Mouse (Mus musculus) forebrain, embryonic 13.5 days (tissue): ENCODE measurements around the gene Erc2. TPM values are rescaled to one million over a fixed set of nuclear protein-coding genes. Genes with fewer than 3 reads are reported as not detected.

Experiments used
- ATAC-seq: fragments of 200-750 bp; cut with Nextera tagmentation; 2 replicates; pipeline ENCODE4 v1.8.0; 2017
- H3K27ac ChIP-seq: fragments of 300-500 bp; sonication (generic); 2 replicates; pipeline ENCODE4 v1.5.1; 2015; ENCODE audit warnings: inconsistent platforms, mild to moderate bottlenecking, moderate library complexity
- H3K27me3 ChIP-seq: fragments of 300-500 bp; sonication (generic); 2 replicates; pipeline ENCODE4 v1.6.1; 2015; ENCODE audit warnings: mild to moderate bottlenecking, inconsistent platforms
- H3K36me3 ChIP-seq: fragments of 300-500 bp; sonication (generic); 2 replicates; pipeline ENCODE4 v1.6.1; 2015; ENCODE audit warnings: mild to moderate bottlenecking, inconsistent platforms; ENCODE audit not compliant: poor library complexity, severe bottlenecking
- H3K4me1 ChIP-seq: fragments of 300-500 bp; sonication (generic); 2 replicates; pipeline ENCODE4 v1.6.1; 2015; ENCODE audit warnings: inconsistent platforms
- H3K4me2 ChIP-seq: fragments of 300-500 bp; sonication (generic); 2 replicates; pipeline ENCODE4 v1.6.1; 2015; ENCODE audit warnings: inconsistent platforms, mild to moderate bottlenecking, moderate library complexity
- H3K4me3 ChIP-seq: fragments of 300-500 bp; sonication (generic); 2 replicates; pipeline ENCODE4 v1.5.1; 2015; ENCODE audit warnings: mild to moderate bottlenecking, inconsistent platforms
- H3K9ac ChIP-seq: fragments of 300-500 bp; sonication (generic); 2 replicates; pipeline ENCODE4 v1.6.1; 2015; ENCODE audit warnings: mild to moderate bottlenecking, inconsistent platforms
- H3K9me3 ChIP-seq: fragments of 300-500 bp; sonication (generic); replicated peaks from 2 replicates; pipeline ENCODE4 v1.6.1; 2016; ENCODE audit warnings: inconsistent platforms
- WGBS: fragments of 180-500 bp; shearing (Covaris S2); methylation state at CpG from one replicate; pipeline ENCODE4 v1.1.7; 2015; 5-methylcytosine and 5-hydroxymethylcytosine counted together
- polyA plus RNA-seq: library from polyadenylated mRNA; unstranded; fragments of >200 nt; fragmentation: Nextera tagmentation; extraction: Ambion mirVana; gene quantifications from 2 replicates; pipeline ENCODE4 v1.2.1, GENCODE M21; 2015

Gene Erc2
- polyA plus RNA-seq, 1 experiment from 2014 or later = 49.8 TPM

- H3K9me3 ChIP-seq = no peaks in the 10 kb centered on the region
- H3K36me3 ChIP-seq = no peaks in the 10 kb centered on the region
- H3K27ac ChIP-seq = no peak overlapping the region
- no peaks in the 10 kb centered on the region for H3K4me1 ChIP-seq
- H3K4me3 ChIP-seq = no peak overlapping the region
- H3K9ac ChIP-seq = no peak overlapping the region
- H3K27me3 ChIP-seq = no peaks in the 10 kb centered on the region
- 63% methylated on average over 5 of the region's 5 CpGs for WGBS
- ATAC-seq = no peak
- H3K4me2 ChIP-seq = no peak overlapping the region
Measured at GRCm38 (mm10) chr14:28301251-28301650, 679.0 kb downstream of the Erc2 start.

GRCm38 (mm10) chr14:28304131-28304530 lies 681.9 kb downstream of the Erc2 start:
- H3K9me3 ChIP-seq = no peaks in the 10 kb centered on the region
- no peak overlapping the region for H3K4me3 ChIP-seq
- H3K4me2 ChIP-seq = no peak overlapping the region
- WGBS = 92% methylated on average over 5 of the region's 5 CpGs
- no peaks in the 10 kb centered on the region for H3K4me1 ChIP-seq
- no peak for ATAC-seq
- no peaks in the 10 kb centered on the region for H3K27me3 ChIP-seq
- no peak overlapping the region for H3K27ac ChIP-seq
- H3K9ac ChIP-seq = no peak overlapping the region
- H3K36me3 ChIP-seq = no peaks in the 10 kb centered on the region

- H3K4me2 ChIP-seq = no peak overlapping the region
- no peak for ATAC-seq
- 0 out of 2 replicates have a peak, but pooled peaks cover 3% of the 10 kb centered on the region for H3K4me1 ChIP-seq
- H3K27ac ChIP-seq = no peak overlapping the region
- no peaks in the 10 kb centered on the region for H3K36me3 ChIP-seq
- H3K4me3 ChIP-seq = no peak overlapping the region
- no peak overlapping the region for H3K9ac ChIP-seq
- WGBS = 100% methylated on average over 1 of the region's 1 CpGs
- H3K9me3 ChIP-seq = no peaks in the 10 kb centered on the region
- H3K27me3 ChIP-seq = peaks cover 6% of the 10 kb centered on the region
Measured at GRCm38 (mm10) chr14:28308661-28309060, 686.4 kb downstream of the Erc2 start.

GRCm38 (mm10) chr14:28316851-28317250 lies 694.6 kb downstream of the Erc2 start:
- H3K27ac ChIP-seq = no peak overlapping the region
- H3K27me3 ChIP-seq = peaks cover 6% of the 10 kb centered on the region; the same call in 1 of the 2 replicates
- no peak overlapping the region for H3K4me2 ChIP-seq
- no peaks in the 10 kb centered on the region for H3K36me3 ChIP-seq
- 58% methylated on average over 7 of the region's 7 CpGs for WGBS
- H3K4me3 ChIP-seq = no peak overlapping the region
- H3K9me3 ChIP-seq = no peaks in the 10 kb centered on the region
- no peaks in the 10 kb centered on the region for H3K4me1 ChIP-seq
- no peak overlapping the region for H3K9ac ChIP-seq
- no peak for ATAC-seq

GRCm38 (mm10) chr14:28321916-28322534 lies 699.8 kb downstream of the Erc2 start:
- H3K4me1 ChIP-seq = no peaks in the 10 kb centered on the region
- no peak overlapping the region for H3K9ac ChIP-seq
- WGBS = 90% methylated on average over 5 of the region's 5 CpGs
- H3K27me3 ChIP-seq = no peaks in the 10 kb centered on the region
- H3K4me3 ChIP-seq = no peak overlapping the region
- no peak overlapping the region for H3K27ac ChIP-seq
- no peak overlapping the region for H3K4me2 ChIP-seq
- ATAC-seq = no peak
- no peaks in the 10 kb centered on the region for H3K36me3 ChIP-seq
- H3K9me3 ChIP-seq = no peaks in the 10 kb centered on the region

GRCm38 (mm10) chr14:28323243-28323642 lies 701.0 kb downstream of the Erc2 start:
- Histone ChIP-seq H3K4me3 (no peak overlapping the region), H3K27me3 (no peaks in the 10 kb centered on the region), H3K4me2 (no peak overlapping the region), H3K9ac (no peak overlapping the region), H3K9me3 (no peaks in the 10 kb centered on the region), H3K4me1 (no peaks in the 10 kb centered on the region), H3K36me3 (no peaks in the 10 kb centered on the region), H3K27ac (no peak overlapping the region)
- no peak for ATAC-seq
- 81% methylated on average over 2 of the region's 2 CpGs for WGBS

- H3K27ac ChIP-seq = no peak overlapping the region
- ATAC-seq = no peak
- 78% methylated on average over 2 of the region's 2 CpGs for WGBS
- no peak overlapping the region for H3K4me3 ChIP-seq
- H3K36me3 ChIP-seq = no peaks in the 10 kb centered on the region
- no peaks in the 10 kb centered on the region for H3K4me1 ChIP-seq
- H3K9me3 ChIP-seq = no peaks in the 10 kb centered on the region
- H3K27me3 ChIP-seq = no peaks in the 10 kb centered on the region
- H3K4me2 ChIP-seq = no peak overlapping the region
- H3K9ac ChIP-seq = no peak overlapping the region
Measured at GRCm38 (mm10) chr14:28323727-28324126, 701.5 kb downstream of the Erc2 start.

- Histone ChIP-seq H3K27me3 (no peaks in the 10 kb centered on the region), H3K27ac (no peak overlapping the region), H3K4me3 (no peak overlapping the region), H3K36me3 (no peaks in the 10 kb centered on the region), H3K9ac (no peak overlapping the region), H3K4me1 (no peaks in the 10 kb centered on the region), H3K4me2 (no peak overlapping the region), H3K9me3 (no peaks in the 10 kb centered on the region)
- ATAC-seq = no peak
- 81% methylated on average over 7 of the region's 7 CpGs for WGBS
Measured at GRCm38 (mm10) chr14:28326456-28326855, 704.2 kb downstream of the Erc2 start.

GRCm38 (mm10) chr14:28328512-28328911 lies 706.3 kb downstream of the Erc2 start:
- Histone ChIP-seq H3K9ac (no peak overlapping the region), H3K4me2 (no peak overlapping the region), H3K27me3 (no peaks in the 10 kb centered on the region), H3K36me3 (no peaks in the 10 kb centered on the region), H3K4me3 (no peak overlapping the region), H3K4me1 (peaks cover under 1% of the 10 kb centered on the region), H3K9me3 (no peaks in the 10 kb centered on the region), H3K27ac (no peak overlapping the region)
- WGBS = 31% methylated on average over 8 of the region's 8 CpGs
- no peak for ATAC-seq

GRCm38 (mm10) chr14:28331108-28331507 lies 708.9 kb downstream of the Erc2 start:
- H3K4me3 ChIP-seq = no peak overlapping the region
- H3K9ac ChIP-seq = no peak overlapping the region
- H3K36me3 ChIP-seq = no peaks in the 10 kb centered on the region
- no peaks in the 10 kb centered on the region for H3K9me3 ChIP-seq
- H3K27ac ChIP-seq = no peak overlapping the region
- H3K4me2 ChIP-seq = no peak overlapping the region
- H3K4me1 ChIP-seq = peaks cover 6% of the 10 kb centered on the region
- no peaks in the 10 kb centered on the region for H3K27me3 ChIP-seq
- WGBS = 81% methylated on average over 5 of the region's 5 CpGs
- no peak for ATAC-seq

- Histone ChIP-seq H3K9me3 (no peaks in the 10 kb centered on the region), H3K36me3 (no peaks in the 10 kb centered on the region), H3K4me3 (no peak overlapping the region), H3K4me2 (no peak overlapping the region), H3K4me1 (peaks cover 6% of the 10 kb centered on the region), H3K27ac (no peak overlapping the region), H3K9ac (no peak overlapping the region), H3K27me3 (no peaks in the 10 kb centered on the region)
- WGBS = 21% methylated on average over 3 of the region's 3 CpGs
- ATAC-seq = no peak
Measured at GRCm38 (mm10) chr14:28332351-28332953, 710.2 kb downstream of the Erc2 start.

GRCm38 (mm10) chr14:28339146-28339545 lies 716.9 kb downstream of the Erc2 start:
- H3K27me3 ChIP-seq = no peaks in the 10 kb centered on the region

GRCm38 (mm10) chr14:28349129-28349528 lies 726.9 kb downstream of the Erc2 start:
- Histone ChIP-seq H3K9me3 (no peaks in the 10 kb centered on the region), H3K4me3 (no peak overlapping the region), H3K36me3 (no peaks in the 10 kb centered on the region), H3K4me1 (0 out of 2 replicates have a peak, but pooled peaks cover 3% of the 10 kb centered on the region), H3K27ac (no peak overlapping the region), H3K9ac (no peak overlapping the region), H3K4me2 (no peak overlapping the region), H3K27me3 (no peaks in the 10 kb centered on the region)
- no peak for ATAC-seq
- 49% methylated on average over 1 of the region's 1 CpGs for WGBS

More at GRCm38 (mm10) chr14:28339146-28339545, 716.9 kb downstream of the Erc2 start:
- 92% methylated on average over 3 of the region's 3 CpGs for WGBS
- ATAC-seq = no peak
- Histone ChIP-seq H3K9me3 (no peaks in the 10 kb centered on the region), H3K4me1 (no peaks in the 10 kb centered on the region), H3K4me2 (no peak overlapping the region), H3K4me3 (no peak overlapping the region), H3K36me3 (no peaks in the 10 kb centered on the region), H3K27ac (no peak overlapping the region), H3K9ac (no peak overlapping the region)
